Mouse (Mus musculus): Measurements from ENCODE around the gene Upk3b.

DNA sequence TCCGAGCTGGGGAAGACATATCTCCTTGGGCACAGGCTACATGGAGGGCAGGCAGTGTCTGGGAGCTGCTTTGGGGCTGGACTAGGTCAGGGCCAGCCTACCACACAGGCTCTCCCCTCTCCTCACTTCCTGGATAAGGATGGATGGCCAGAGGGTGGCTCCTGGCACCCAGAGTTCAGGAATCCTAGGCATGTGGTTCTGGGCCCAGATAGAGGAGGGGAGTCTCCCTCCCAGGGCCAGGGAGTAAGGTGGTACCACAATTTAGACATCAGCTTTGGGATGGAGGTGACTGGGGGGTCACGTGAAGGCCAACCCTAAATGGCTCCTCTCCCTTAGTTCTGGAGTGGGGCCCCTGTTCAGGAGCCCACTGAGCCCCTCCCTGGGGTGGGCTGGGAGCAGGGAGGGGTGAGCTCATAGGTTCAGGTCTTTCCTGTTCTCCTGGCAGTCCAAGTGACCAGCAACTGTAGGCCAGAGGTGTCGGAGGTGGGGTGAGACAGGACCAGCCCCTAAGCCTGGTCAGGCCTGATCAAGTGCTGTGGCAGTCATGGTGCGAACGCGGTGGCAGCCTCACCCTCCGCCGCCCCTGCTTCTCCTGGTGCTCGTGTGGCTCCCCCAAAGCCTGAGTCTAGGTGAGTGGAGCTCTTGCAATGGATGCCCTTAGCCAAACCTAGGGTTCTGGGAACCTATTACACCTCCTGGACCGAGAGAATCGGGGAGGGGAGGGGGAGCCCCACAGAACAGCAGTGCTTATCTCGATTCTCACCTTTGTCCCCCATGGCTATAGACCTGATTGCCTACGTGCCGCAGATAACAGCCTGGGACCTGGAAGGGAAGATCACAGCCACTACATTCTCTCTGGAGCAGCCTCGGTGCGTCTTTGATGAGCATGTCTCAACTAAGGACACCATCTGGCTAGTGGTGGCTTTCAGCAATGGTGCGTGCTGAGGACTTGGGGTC is at the start of gene Upk3b:
- TF ChIP-seq CTCF (IDR thresholded peaks at IDR 0.05; ENCODE audit: control insufficient read depth, insufficient read depth, insufficient replicate concordance, low read depth, low read length) (no peak), POLR2A (IDR thresholded peaks at IDR 0.05; ENCODE audit: control insufficient read depth, low read depth, low read length) (no peak)
